Mouse (Mus musculus) embryonic fibroblast, embryonic 13.5 days (primary cell): ENCODE measurements around the gene Fbf1.

Experiments used
- CTCF ChIP-seq: IDR thresholded peaks from 2 replicates; pipeline ENCODE4 v1.5.1; 2011; ENCODE audit warnings: mild to moderate bottlenecking, control low read depth, low read length, moderate library complexity, borderline replicate concordance; ENCODE audit not compliant: insufficient read depth
- POLR2A ChIP-seq: IDR thresholded peaks from 2 replicates; pipeline ENCODE4 v1.6.1; 2011; ENCODE audit warnings: low read depth, mild to moderate bottlenecking, control low read depth, low read length, moderate library complexity

DNA sequence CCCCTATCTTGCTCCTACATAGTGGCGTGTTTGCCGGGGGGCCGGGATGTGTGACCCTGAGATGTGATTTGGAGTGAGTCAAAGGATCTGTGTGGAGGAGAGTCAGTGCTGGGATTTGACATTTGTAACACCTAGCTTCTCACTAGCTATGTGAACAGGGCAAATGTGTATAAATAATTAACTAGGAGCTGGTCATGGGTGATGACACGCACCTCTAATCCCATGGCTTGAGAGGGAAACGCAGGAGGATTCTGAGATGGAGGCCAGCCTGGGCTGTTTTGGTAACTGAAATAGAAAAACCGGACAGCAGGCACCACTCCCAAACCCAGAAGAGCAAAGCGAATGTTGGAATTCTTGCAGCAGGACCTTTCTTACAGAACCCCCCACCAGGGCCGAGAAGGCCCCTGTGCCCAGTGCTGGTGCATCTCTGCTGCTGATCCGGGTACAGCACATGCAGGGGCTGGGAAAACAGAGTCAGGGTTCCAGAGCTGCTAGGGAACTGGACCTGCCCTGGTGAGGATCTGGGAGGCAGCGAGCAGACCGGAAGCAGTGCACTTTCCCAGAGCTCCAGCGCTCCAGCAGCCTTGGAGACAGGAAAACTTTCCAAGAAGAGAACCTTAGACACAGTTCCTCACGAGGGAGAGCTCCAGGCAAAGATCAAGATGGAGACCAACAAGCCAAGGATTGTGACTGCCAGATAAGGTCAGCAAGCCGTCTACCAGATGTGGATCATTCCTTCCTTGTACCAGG lies 69.1 kb downstream of the Fbf1 start:
- no peak for TF ChIP-seq CTCF
- TF ChIP-seq POLR2A: no peak
